Mouse (Mus musculus): ENCODE results near the gene Ncdn.

Gene Ncdn

DNA sequence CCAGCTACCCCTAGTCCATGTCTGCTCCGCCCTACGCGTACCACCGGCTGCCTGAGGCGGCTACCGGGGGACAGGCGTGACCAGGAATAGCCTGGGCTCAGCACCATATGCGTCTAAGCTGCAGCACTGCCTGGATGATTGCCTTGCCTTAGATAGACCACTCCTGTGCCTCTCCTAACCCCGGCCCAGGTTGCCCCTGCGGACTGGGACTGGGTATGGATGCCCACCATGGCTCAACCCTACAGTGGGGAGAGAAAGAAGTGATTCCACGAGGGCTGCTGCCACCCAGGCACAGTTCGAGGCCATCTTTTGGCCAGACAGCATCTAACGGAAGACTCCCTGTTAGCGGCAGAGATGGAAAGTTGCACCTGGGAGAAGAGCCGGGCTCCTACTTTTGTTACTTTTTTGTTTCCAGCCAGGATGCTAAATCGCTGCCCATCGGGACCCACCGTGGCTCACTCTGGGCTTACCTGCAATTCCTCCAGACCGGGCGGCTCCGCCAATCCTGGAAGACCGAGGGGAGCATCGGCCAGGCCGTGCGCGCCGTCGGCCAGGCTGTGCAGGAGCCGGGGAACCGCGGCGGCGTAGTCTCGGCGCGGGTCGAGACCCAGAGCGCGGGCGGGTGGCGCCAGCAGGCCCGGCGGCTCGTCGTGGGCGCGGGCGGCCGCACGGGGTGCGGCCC, 18.4 kb downstream of the Ncdn start:
- in situ Hi-C loops (cut with MboI; ENCODE audit: unreplicated experiment in 2 of 2) = loop anchor here (5.0 to 25.0 kb wide), 2 partner anchors 128 to 502 kb away; partner anchors contain the start of genes 5730409E04Rik (in 1 of the 2) and Smim12 (in 1 of the 2)

DNA sequence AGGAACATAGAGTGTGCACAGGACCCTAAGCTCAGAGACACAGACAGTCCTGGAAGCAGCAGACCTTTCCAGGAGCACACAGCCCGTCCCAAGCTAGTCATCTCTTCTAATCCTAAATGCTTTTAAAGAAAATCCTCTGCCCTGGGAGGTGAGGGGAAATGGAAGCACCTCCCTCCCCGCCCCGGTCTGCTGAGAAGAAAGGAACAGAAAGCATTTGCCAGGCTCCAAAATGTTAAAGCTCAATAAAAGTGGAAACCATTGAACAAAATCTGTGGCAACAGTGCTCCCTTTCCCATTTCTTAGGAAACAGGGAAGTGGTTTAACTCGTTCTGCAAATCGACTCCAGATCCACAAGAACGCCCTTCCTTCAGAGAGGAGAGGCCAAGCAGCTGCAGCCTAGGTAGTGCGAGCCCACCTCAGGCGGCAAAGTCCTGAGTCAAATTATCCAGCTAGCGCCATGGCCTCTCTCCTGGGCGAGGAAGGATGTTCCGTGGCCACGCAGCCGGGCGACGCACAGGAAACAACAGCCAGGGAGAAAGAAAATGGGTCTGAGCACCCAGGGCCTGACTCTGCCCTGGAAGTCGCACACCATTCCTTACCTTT, 19.1 kb downstream of the Ncdn start:
- in situ Hi-C loops (cut with MboI; ENCODE audit: unreplicated experiment in 2 of 2) = loop anchor here in 1 of 2 experiments (25.0 kb wide), 1 partner anchor 503 kb away; the partner anchor contains the start of gene Smim12

DNA sequence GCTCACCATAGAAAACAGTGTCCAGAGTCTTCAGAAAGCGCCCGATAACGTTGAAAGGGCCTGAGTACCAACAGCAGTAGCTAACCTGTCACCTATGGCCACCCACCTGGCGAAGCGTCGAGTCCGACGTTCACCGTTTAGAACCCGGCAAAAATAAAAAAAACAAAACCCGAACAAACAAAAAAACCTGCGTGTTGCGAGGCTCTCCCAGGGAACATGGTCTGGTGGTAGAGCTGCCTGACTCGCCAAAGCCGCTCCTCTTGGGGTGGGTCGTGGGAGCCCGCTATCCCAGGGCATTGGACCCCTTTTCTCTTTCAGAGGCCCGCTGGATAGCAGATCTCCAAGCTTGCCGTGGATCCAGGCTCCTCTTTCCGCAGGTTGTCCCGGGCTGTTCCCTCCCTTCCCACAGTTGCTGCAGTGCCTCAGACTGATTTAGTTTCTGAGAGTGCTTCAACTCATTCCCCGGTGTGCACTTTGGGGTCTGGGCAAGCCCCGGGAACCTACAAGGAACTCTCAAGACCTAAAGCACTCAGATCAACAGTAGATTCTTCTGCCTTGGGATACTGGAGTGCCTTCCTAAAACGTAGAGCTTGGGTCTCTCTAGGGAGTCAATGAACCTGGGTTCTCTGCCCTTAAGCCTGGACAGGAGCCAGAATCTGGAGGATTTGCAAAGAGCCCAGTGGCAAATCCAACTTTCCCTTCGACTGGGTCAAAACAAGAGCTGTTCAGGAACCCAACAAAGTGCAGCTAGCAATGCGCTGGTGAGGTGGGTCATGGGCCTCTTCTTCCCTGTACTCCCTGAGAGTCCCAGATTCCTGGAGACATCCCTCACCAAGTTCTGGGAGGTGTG, 20.5 kb downstream of the Ncdn start:
- in situ Hi-C loops (cut with MboI; ENCODE audit: unreplicated experiment in 2 of 2) = loop anchor here in 1 of 2 experiments (25.0 kb wide), 1 partner anchor 505 kb away; the partner anchor contains the start of gene Smim12

DNA sequence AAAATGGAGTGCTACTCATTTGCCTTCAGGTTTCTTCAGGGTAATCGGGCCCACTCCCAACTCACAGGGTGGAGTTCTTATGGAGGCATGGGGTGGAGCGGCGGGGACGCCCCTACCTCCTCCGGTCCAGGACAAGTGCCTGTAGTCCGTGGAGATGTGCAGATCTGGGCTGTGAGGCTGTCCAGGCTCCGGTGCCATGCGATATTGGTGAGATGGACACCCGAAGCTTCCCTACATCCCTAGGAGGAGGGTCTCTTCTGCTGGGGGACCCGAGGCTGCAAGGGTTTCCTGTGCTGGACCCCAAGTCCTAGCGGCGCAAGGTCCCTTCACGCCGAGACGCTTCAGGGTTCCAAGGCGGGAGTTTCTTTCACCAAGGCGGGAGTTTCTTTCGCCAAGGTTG, 21.1 kb downstream of the Ncdn start:
- in situ Hi-C loops (cut with MboI; ENCODE audit: unreplicated experiment in 2 of 2) = loop anchor here in 1 of 2 experiments (25.0 kb wide), 1 partner anchor 505 kb away; the partner anchor contains the start of gene Smim12

DNA sequence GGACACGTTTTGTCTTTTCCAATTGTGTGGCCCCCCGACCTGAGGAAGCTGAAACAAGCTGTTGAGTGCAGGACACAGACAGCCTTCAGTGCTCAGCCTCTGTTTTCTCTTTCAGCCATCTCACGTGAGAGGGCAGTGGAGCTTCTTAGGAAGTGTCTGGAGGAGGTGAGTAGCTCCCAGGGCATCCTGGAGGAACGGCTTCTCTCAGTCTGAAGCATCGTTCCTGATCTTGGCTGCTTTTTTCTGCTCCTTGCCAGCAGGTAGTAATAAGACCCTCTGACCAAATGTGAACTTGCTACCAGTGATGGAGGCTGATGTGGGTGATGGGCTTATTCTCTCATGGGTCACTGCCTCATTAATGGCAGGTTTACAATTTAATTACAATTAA, 45.8 kb downstream of the Ncdn start:
- in situ Hi-C loops (cut with MboI; ENCODE audit: unreplicated experiment in 2 of 2) = no loop called here

DNA sequence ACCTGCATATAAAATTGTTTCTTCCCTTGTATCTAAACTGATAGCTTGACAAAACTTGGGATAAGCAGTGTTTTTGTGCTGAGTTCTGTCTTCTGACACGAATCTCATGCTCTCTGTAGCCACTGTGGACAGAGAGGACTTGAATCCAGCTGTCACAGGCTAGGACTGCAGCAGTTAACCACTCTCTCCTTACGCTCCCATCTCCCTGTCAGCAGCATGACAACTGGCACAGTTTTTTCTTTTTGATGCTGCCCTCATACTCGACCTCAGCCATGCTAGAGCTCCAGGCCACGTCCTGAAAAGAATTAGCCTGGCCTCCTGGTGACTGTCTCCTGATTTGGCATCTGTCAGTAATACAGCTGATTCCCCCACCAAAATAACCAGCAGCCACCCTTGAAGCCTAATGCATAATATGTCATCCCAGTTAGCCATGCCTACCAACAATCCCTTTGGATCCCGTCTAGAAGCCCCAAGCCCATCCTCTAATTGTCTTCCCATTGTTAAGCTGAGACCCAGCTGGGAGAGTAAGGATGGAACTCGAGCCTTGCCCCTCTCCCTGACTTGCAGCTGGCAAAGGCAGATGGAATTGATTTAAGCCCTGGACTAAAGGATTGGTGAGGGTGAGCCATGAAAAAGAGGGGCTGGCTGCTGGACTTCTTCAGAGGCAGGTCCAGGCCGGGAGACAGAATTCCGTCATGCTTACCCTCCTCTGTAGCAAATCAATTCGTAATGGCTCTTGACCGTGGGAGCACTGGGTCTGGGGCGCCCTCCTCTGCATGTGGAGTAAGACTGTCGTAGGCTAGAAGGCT, 46.4 kb downstream of the Ncdn start:
- in situ Hi-C loops (cut with MboI; ENCODE audit: unreplicated experiment in 2 of 2) = no loop called here

DNA sequence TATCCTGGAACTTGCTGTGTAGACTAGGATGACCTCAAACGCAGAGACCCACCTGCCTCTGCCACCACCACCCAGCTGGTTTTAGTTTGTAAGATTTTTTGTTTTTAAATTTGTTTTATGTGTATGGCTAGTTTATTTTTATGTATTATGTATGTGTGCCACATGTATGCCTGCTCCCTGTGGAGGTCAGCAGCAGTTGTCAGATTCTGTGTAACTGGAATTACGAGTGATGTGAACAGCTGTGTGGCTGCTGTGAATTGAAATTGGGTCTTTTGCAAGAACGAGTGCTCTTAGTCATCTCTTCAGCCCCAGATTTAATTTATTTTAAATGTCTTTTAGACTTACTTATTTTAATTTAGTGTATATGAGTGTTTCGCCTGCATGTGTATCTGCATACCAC, 56.3 kb downstream of the Ncdn start:
- in situ Hi-C loops (cut with MboI; ENCODE audit: unreplicated experiment in 2 of 2) = no loop called here
